Mouse (Mus musculus) right cerebral cortex, postnatal 10 days (tissue): ENCODE measurements around the gene Krt28.
A peak's percentile ranks its signal among the peaks of the same experiment; 100 is the strongest.

Source experiments
- DNase-seq, 2 experiments: peaks; one replicate each; pipeline ENCODE4 v3.0.0; 2021; ENCODE audit warnings: low spot score in 2 of 2

The Krt28 gene

GRCm38 (mm10) chr11:99366791-99367190 is 7.9 kb downstream of the Krt28 start:
- no peak for DNase-seq

- peak; percentile 50 for DNase-seq
Measured at GRCm38 (mm10) chr11:99364412-99364811, 10.3 kb downstream of the Krt28 start.

GRCm38 (mm10) chr11:99361423-99361822 is 13.3 kb downstream of the Krt28 start:
- DNase-seq, result no peak

- no peak for DNase-seq
Measured at GRCm38 (mm10) chr11:99351004-99351403, 23.7 kb downstream of the Krt28 start, which contains the start of gene Krt27. Krt27 (minus strand) TSS chr11:99351104.

- DNase-seq, result peak in 1 of 2 experiments; percentile 30
Measured at GRCm38 (mm10) chr11:99339299-99339847, 35.3 kb downstream of the Krt28 start.

GRCm38 (mm10) chr11:99337866-99338265 is 36.8 kb downstream of the Krt28 start, which contains the start of gene Krt26:
Krt26 (minus strand) TSS chr11:99337966.
- DNase-seq, result no peak

- DNase-seq, result peak; percentile 62 to 76
Measured at GRCm38 (mm10) chr11:99333426-99333825, 41.3 kb downstream of the Krt28 start.

GRCm38 (mm10) chr11:99329655-99330054 is 45.0 kb downstream of the Krt28 start:
- DNase-seq, result no peak

- DNase-seq, result no peak
Measured at GRCm38 (mm10) chr11:99322851-99323250, 51.9 kb downstream of the Krt28 start, which contains the start of gene Krt25. Krt25 (minus strand) TSS chr11:99322951.

GRCm38 (mm10) chr11:99321094-99321493 is 53.6 kb downstream of the Krt28 start:
- no peak for DNase-seq

GRCm38 (mm10) chr11:99319127-99319526 is 55.6 kb downstream of the Krt28 start:
- no peak for DNase-seq

GRCm38 (mm10) chr11:99316543-99316942 is 58.2 kb downstream of the Krt28 start:
- DNase-seq, result no peak
